ENCODE assay signal across 25 mouse cellular contexts in genomic region chr10:84677871-84678270, GRCm38 (mm10). TPM values are rescaled to one million over a fixed set of nuclear protein-coding genes. Genes with fewer than 3 reads are reported as not detected.
DNase-seq lines count a peak whose midpoint lies in the region; ATAC-seq lines count a peak whose summit lies in the region.
"Had no signal": no experiment of that assay in that cellular context is flagged by ENCODE, and none has a peak within 500 bp of the region (broad histone marks: within the 10 kb centered on the region; RNA-seq: fewer than 3 reads in every experiment).

No protein-coding gene starts in this region.

- DNase-seq in heart, adult 11 months, result peak; percentile 60
- no peak for DNase-seq in heart, postnatal 4 days
- DNase-seq in heart, embryonic 10.5 days (ENCODE audit: low spot score), result no peak
- no peak for DNase-seq in heart, postnatal 14 days
- no peak for DNase-seq in heart, adult 9 months (ENCODE audit: low spot score in 2 of 2)
- peak; percentile 72 for DNase-seq in midbrain, embryonic 11.5 days (ENCODE audit: low spot score, missing footprints)
- no peak for DNase-seq in midbrain, embryonic 14.5 days
- DNase-seq: adrenal gland, adult 8-10 months; adrenal gland, postnatal 14 days; adrenal gland, postnatal 36 days; B cell, adult 2 months; cerebellum, adult 11-12 months; cerebellum, adult 2 months; cerebellum, adult 9-10 months; cerebellum, postnatal 10 days; cerebellum, postnatal 25 days had no signal

- no peak overlapping the region for H3K9ac ChIP-seq in heart, embryonic 13.5 days
- no peak overlapping the region for H3K9ac ChIP-seq in midbrain, embryonic 11.5 days (ENCODE audit: low read length)
- H3K9ac ChIP-seq in midbrain, embryonic 14.5 days (replicated peaks; ENCODE audit: low read length), result no peak overlapping the region
- H3K9ac ChIP-seq: embryonic facial prominence, embryonic 12.5 days; forebrain, embryonic 13.5 days had no signal

- 0 out of 2 replicates have a peak overlapping the region, but pooled peaks have one; percentile 21 for H3K4me2 ChIP-seq in heart, embryonic 13.5 days
- H3K4me2 ChIP-seq in midbrain, embryonic 11.5 days, result no peak overlapping the region
- no peak overlapping the region for H3K4me2 ChIP-seq in midbrain, embryonic 14.5 days (ENCODE audit: low read length)
- H3K4me2 ChIP-seq: embryonic facial prominence, embryonic 12.5 days; forebrain, embryonic 13.5 days had no signal

- H3K4me1 ChIP-seq in heart, embryonic 10.5 days, result peaks cover 12% of the 10 kb centered on the region
- H3K4me1 ChIP-seq in heart, embryonic 13.5 days, result peaks cover 28% of the 10 kb centered on the region
- no peaks in the 10 kb centered on the region for H3K4me1 ChIP-seq in midbrain, embryonic 11.5 days (ENCODE audit: control insufficient read depth, insufficient read depth, low read length)
- H3K4me1 ChIP-seq in midbrain, embryonic 14.5 days (ENCODE audit: control insufficient read depth, insufficient read depth, low read length), result no peaks in the 10 kb centered on the region
- H3K4me1 ChIP-seq: embryonic facial prominence, embryonic 10.5 days; embryonic facial prominence, embryonic 12.5 days; forebrain, embryonic 13.5 days had no signal

- 82% methylated on average over 3 of the region's 3 CpGs for WGBS in heart, embryonic 10.5 days
- 69% methylated on average over 3 of the region's 3 CpGs for WGBS in heart, embryonic 13.5 days
- 90% methylated on average over 3 of the region's 3 CpGs for WGBS in midbrain, embryonic 11.5 days
- 94% methylated on average over 3 of the region's 3 CpGs for WGBS in midbrain, embryonic 14.5 days

- H3K4me3 ChIP-seq in heart, embryonic 10.5 days, result no peak overlapping the region
- no peak overlapping the region for H3K4me3 ChIP-seq in heart, embryonic 13.5 days
- H3K4me3 ChIP-seq in midbrain, embryonic 11.5 days (ENCODE audit: low read depth, low read length), result no peak overlapping the region
- no peak overlapping the region for H3K4me3 ChIP-seq in midbrain, embryonic 14.5 days (replicated peaks; ENCODE audit: low read depth, low read length)
- H3K4me3 ChIP-seq: embryonic facial prominence, embryonic 10.5 days; embryonic facial prominence, embryonic 12.5 days; forebrain, embryonic 13.5 days had no signal

- ATAC-seq in heart, embryonic 13.5 days (ENCODE audit: extremely low read depth, insufficient number of reproducible peaks, low FRiP score, low TSS enrichment), result no peak
- no peak for ATAC-seq in midbrain, embryonic 11.5 days (ENCODE audit: low FRiP score)
- no peak for ATAC-seq in midbrain, embryonic 14.5 days (ENCODE audit: low FRiP score, low TSS enrichment)
- ATAC-seq: activated CD4-positive, CD25-positive, alpha-beta regulatory T cell, adult 4 months; CD4-positive, CD25-positive, alpha-beta regulatory T cell, adult 4 months; forebrain, embryonic 13.5 days; Patski had no signal

- peaks cover 52% of the 10 kb centered on the region for H3K36me3 ChIP-seq in heart, embryonic 10.5 days
- peaks cover 66% of the 10 kb centered on the region for H3K36me3 ChIP-seq in heart, embryonic 13.5 days
- peaks cover 3% of the 10 kb centered on the region for H3K36me3 ChIP-seq in midbrain, embryonic 11.5 days (ENCODE audit: control insufficient read depth, insufficient read depth, low read length)
- peaks cover 56% of the 10 kb centered on the region for H3K36me3 ChIP-seq in midbrain, embryonic 14.5 days (ENCODE audit: control insufficient read depth, insufficient read depth, low read length)

- no peaks in the 10 kb centered on the region for H3K9me3 ChIP-seq in heart, embryonic 10.5 days
- no peaks in the 10 kb centered on the region for H3K9me3 ChIP-seq in heart, embryonic 13.5 days
- H3K9me3 ChIP-seq in midbrain, embryonic 11.5 days (ENCODE audit: control insufficient read depth, low read length), result no peaks in the 10 kb centered on the region
- no peaks in the 10 kb centered on the region for H3K9me3 ChIP-seq in midbrain, embryonic 14.5 days (ENCODE audit: control insufficient read depth, low read length)
- H3K9me3 ChIP-seq: embryonic facial prominence, embryonic 10.5 days; embryonic facial prominence, embryonic 12.5 days; forebrain, embryonic 13.5 days; G1E had no signal

- H3K27ac ChIP-seq in heart, embryonic 10.5 days, result peak overlapping the region; percentile 10; the same call in 1 of the 2 replicates
- peak overlapping the region; percentile 68; the same call in 1 of the 2 replicates for H3K27ac ChIP-seq in heart, embryonic 13.5 days (replicated peaks)
- no peak overlapping the region for H3K27ac ChIP-seq in midbrain, embryonic 11.5 days (ENCODE audit: low read depth, low read length)
- no peak overlapping the region for H3K27ac ChIP-seq in midbrain, embryonic 14.5 days (replicated peaks; ENCODE audit: low read depth, low read length)
- H3K27ac ChIP-seq: embryonic facial prominence, embryonic 10.5 days; embryonic facial prominence, embryonic 12.5 days; forebrain, embryonic 13.5 days had no signal

- intact Hi-C loops in heart, postnatal 14 days (cut with DNase I), result no loop called here

- H3K27me3 ChIP-seq in heart, embryonic 10.5 days (ENCODE audit: insufficient read depth, poor library complexity, severe bottlenecking), result no peaks in the 10 kb centered on the region
- no peaks in the 10 kb centered on the region for H3K27me3 ChIP-seq in heart, embryonic 13.5 days (replicated peaks)
- peaks cover 2% of the 10 kb centered on the region; the same call in 1 of the 2 replicates for H3K27me3 ChIP-seq in midbrain, embryonic 11.5 days (ENCODE audit: control insufficient read depth, insufficient read depth, low read length)
- H3K27me3 ChIP-seq in midbrain, embryonic 14.5 days (ENCODE audit: control insufficient read depth, insufficient read depth, low read length), result peaks cover 3% of the 10 kb centered on the region; the same call in 1 of the 2 replicates
- H3K27me3 ChIP-seq: CH12.LX; embryonic facial prominence, embryonic 12.5 days; forebrain, embryonic 13.5 days; Patski had no signal

RNA-seq across cellular contexts. Expression of gene Polr3b, which starts 55.8 kb away (rescaled TPM):
- total RNA-seq in heart, postnatal 4 days (2021), result 10 to 100 TPM; 13.8 to 14.9 TPM
- 15.6 and 15.8 TPM in 2 replicates for polyA plus RNA-seq in heart, embryonic 10.5 days (2016; fragmentation: Nextera tagmentation; extraction: Ambion mirVana)
- total RNA-seq in heart, postnatal 14 days (2021), result 10 to 100 TPM; 11.7 to 12.1 TPM
- polyA plus RNA-seq in heart, embryonic 13.5 days (2015; fragmentation: Nextera tagmentation; extraction: Ambion mirVana), result 9.4 and 10.7 TPM in 2 replicates
- 16.0 and 18.0 TPM in 2 replicates for polyA plus RNA-seq in midbrain, embryonic 11.5 days (2014; fragmentation: Nextera tagmentation; extraction: Ambion mirVana)
- 14.7 and 17.7 TPM in 2 replicates for polyA plus RNA-seq in midbrain, embryonic 14.5 days (2014; fragmentation: Nextera tagmentation; extraction: Ambion mirVana)

Comparison
In these comparisons a context has a peak if more than half of its experiments do, and no peak if none do; other contexts are left out.
1. DNase-seq: peak in heart, adult 11 months (single experiment) and midbrain, embryonic 11.5 days (single experiment); none in heart, postnatal 4 days (single experiment), heart, embryonic 10.5 days (single experiment), heart, postnatal 14 days (0 of 2), heart, adult 9 months (0 of 2) and midbrain, embryonic 14.5 days (single experiment).
2. H3K27ac ChIP-seq: peak in heart, embryonic 10.5 days (single experiment) and heart, embryonic 13.5 days (single experiment); none in midbrain, embryonic 11.5 days (single experiment) and midbrain, embryonic 14.5 days (single experiment).